Mouse (Mus musculus) heart, adult 2 months (tissue): Measurements from ENCODE around the gene Ccdc124. TPM values are rescaled to one million over a fixed set of nuclear protein-coding genes. Genes with fewer than 3 reads are reported as not detected.
"Not testable (repeated sequence)": the region's sequence is repeated elsewhere in the genome, so short reads cannot be mapped to it uniquely, and the experiment has no call there.

Experiments used
- DNase-seq, 2 experiments: peaks; one replicate each; pipeline ENCODE4 v3.0.0; 2021
- H3K27ac ChIP-seq: fragments of 200-600 bp; 2 replicates; pipeline ENCODE4 v1.8.1; 2022
- H3K27me3 ChIP-seq: fragments of 200-500 bp; 2 replicates; pipeline ENCODE4 v1.6.1; 2012; ENCODE audit warnings: mild to moderate bottlenecking, low read length, inconsistent platforms, mixed read lengths; ENCODE audit not compliant: control insufficient read depth, insufficient read depth
- H3K36me3 ChIP-seq: fragments of 200-500 bp; 2 replicates; pipeline ENCODE4 v1.6.1; 2012; ENCODE audit warnings: low read length, inconsistent platforms; ENCODE audit not compliant: control insufficient read depth, insufficient read depth
- H3K4me1 ChIP-seq: fragments of 200-500 bp; 2 replicates; pipeline ENCODE4 v1.6.1; 2011; ENCODE audit warnings: low read length; ENCODE audit not compliant: control insufficient read depth, insufficient read depth
- H3K4me3 ChIP-seq: fragments of 200-600 bp; 2 replicates; pipeline ENCODE4 v1.8.1; 2022
- H3K79me2 ChIP-seq: fragments of 200-500 bp; replicated peaks from 2 replicates; pipeline ENCODE4 v1.6.1; 2012; ENCODE audit warnings: mild to moderate bottlenecking, inconsistent platforms, low read length, moderate library complexity, mixed read lengths; ENCODE audit not compliant: control insufficient read depth, insufficient read depth
- H3K9ac ChIP-seq: fragments of 200-500 bp; 2 replicates; pipeline ENCODE4 v1.6.1; 2012; ENCODE audit warnings: low read depth, mild to moderate bottlenecking, control low read depth, inconsistent platforms, low read length, mixed read lengths
- CTCF ChIP-seq: fragments of 200-600 bp; IDR thresholded peaks from 2 replicates; pipeline ENCODE4 v1.8.1; 2022; ENCODE audit warnings: antibody characterized with exemption, mild to moderate bottlenecking, moderate library complexity
- EP300 ChIP-seq: fragments of 200-500 bp; IDR thresholded peaks from 2 replicates; pipeline ENCODE4 v1.6.1; 2011; ENCODE audit warnings: low read depth, low read length, control low read depth; ENCODE audit not compliant: insufficient read depth
- POLR2A ChIP-seq: fragments of 200-500 bp; IDR thresholded peaks from 2 replicates; pipeline ENCODE4 v1.6.1; 2011; ENCODE audit warnings: mild to moderate bottlenecking, low read depth, low read length, control low read depth; ENCODE audit not compliant: insufficient read depth
- WGBS: fragments of 180-500 bp; shearing (Covaris S2); methylation state at CpG from one replicate; pipeline ENCODE4 v1.1.7; 2018; 5-methylcytosine and 5-hydroxymethylcytosine counted together
- intact Hi-C: fragments of 180-260 bp; cut with DNase I; formaldehyde crosslinking; loops from one replicate; pipeline ENCODE4 v1.15.1; 2025
- polyA plus RNA-seq: library from polyadenylated mRNA; depleted of rRNA; stranded (reverse); fragments of >200 nt; gene quantifications from 2 replicates; pipeline ENCODE4 v1.2.3, GENCODE M21; 2012
- total RNA-seq, 2 experiments: library from RNA; stranded (reverse); gene quantifications; 2 replicates each; pipeline ENCODE4 v1.2.3; 2021

The Ccdc124 gene
- total and polyA plus RNA-seq, 3 experiments: 40.7 to 49.1 (median 44.6) TPM

DNA sequence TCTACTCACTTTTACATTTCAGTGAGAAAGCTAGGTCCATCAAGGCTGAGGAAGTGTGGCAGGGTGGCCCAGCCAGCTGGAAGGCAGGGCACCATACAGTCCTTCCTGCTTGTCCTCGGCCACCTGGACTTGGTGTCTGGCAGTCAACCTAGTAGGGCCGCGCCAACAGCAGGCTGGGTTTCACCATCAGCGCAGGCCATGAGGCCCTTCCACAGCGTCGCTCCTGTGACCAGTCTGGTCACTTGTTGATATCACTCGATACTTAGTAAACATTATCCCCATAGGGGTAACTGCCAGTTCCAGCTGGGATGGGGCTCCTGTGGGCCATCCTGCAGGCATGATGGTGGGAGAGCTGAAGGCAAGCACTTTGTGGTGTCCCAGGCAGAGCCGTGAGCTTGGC lies 42.2 kb downstream of the Ccdc124 start:
- H3K4me3 ChIP-seq: no peak overlapping the region
- WGBS: 79% methylated on average over 8 of the region's 8 CpGs
- TF ChIP-seq POLR2A: no peak
- no peak for TF ChIP-seq EP300
- no peak for TF ChIP-seq CTCF
- H3K27me3 ChIP-seq: no peaks in the 10 kb centered on the region
- no peaks in the 10 kb centered on the region for H3K79me2 ChIP-seq
- H3K27ac ChIP-seq: no peak overlapping the region
- intact Hi-C loops: no loop called here
- H3K9ac ChIP-seq: no peak overlapping the region; the same call in 1 of the 2 replicates
- H3K36me3 ChIP-seq: no peaks in the 10 kb centered on the region
- H3K4me1 ChIP-seq: peaks cover 5% of the 10 kb centered on the region
- no peak for DNase-seq

DNA sequence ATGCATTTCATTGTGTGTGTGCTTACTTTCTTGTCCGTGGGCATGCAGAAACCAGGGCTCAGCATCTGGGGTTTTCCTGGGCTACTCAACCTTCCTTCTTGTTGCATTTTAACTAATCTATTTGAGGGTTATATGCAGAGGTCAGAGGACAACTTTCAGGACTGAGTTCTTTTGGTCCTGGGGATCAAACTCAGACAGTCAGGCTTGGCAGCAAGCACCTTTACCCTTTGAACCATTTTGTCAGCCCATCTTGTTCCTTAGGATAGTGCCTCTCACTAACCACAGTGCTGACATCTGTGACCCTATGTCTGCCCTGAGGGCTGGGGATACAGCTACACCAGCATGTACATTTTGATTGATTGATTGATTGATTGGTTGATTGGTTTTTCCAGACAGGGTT lies 45.9 kb downstream of the Ccdc124 start:
- no peak for DNase-seq
- WGBS: 100% methylated on average over 1 of the region's 1 CpGs

DNA sequence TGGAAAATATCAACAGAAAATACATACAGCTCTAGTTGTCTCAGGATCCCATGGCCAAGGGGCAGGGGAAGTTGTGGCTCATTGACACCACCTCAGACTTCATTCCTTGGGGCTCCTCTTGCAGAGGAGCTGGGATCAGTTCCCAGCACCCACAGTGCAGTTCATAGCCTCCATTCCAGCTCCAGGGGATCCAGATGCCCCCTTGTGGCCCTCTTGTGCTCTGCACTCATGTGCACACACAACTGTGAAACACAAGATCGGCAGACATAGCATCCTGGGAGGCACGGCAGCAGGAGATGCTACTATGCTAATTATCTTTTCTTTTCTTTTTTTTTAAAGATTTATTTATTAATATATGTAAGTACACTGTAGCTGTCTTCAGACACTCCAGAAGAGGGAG lies 46.7 kb downstream of the Ccdc124 start:
- DNase-seq: no peak
- no peak overlapping the region for H3K4me3 ChIP-seq
- no peak overlapping the region for H3K27ac ChIP-seq
- no peaks in the 10 kb centered on the region for H3K36me3 ChIP-seq
- no peaks in the 10 kb centered on the region for H3K79me2 ChIP-seq
- intact Hi-C loops: no loop called here
- H3K27me3 ChIP-seq: no peaks in the 10 kb centered on the region
- TF ChIP-seq CTCF (peak; percentile 40), POLR2A (no peak)
- 96% methylated on average over 2 of the region's 2 CpGs for WGBS
- no peaks in the 10 kb centered on the region for H3K4me1 ChIP-seq
- no peak overlapping the region for H3K9ac ChIP-seq

More for the DNA sequence above, 45.9 kb downstream of the Ccdc124 start:
- no peak overlapping the region for H3K4me3 ChIP-seq
- no peak overlapping the region for H3K9ac ChIP-seq
- peaks cover 2% of the 10 kb centered on the region for H3K4me1 ChIP-seq
- no peaks in the 10 kb centered on the region for H3K36me3 ChIP-seq
- H3K27me3 ChIP-seq: no peaks in the 10 kb centered on the region
- no peak overlapping the region for H3K27ac ChIP-seq
- no peaks in the 10 kb centered on the region for H3K79me2 ChIP-seq
- TF ChIP-seq EP300: no peak
- no peak for TF ChIP-seq CTCF
- TF ChIP-seq POLR2A: no peak
- intact Hi-C loops: no loop called here

DNA sequence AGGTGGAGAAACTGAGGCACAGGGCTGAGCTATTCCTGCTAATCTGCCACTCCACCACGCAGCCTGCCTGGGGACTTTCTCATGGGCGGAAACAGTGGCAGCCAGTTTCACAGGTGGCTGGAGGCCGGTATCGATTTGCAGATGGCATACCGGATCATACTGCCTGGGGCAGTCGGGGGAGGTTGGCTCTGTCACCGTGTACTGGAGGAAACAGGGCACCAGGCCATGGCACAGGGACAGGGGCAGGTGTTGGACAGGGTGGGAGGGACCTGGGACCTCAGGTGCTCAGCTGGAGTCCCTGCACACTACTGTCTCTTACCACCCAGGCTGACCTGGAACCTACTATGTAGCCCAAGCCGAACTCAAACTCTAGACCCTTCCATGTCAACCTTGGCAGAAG lies 47.9 kb downstream of the Ccdc124 start:
- no peaks in the 10 kb centered on the region for H3K27me3 ChIP-seq
- no peak overlapping the region for H3K4me3 ChIP-seq
- H3K36me3 ChIP-seq: no peaks in the 10 kb centered on the region
- intact Hi-C loops: no loop called here
- H3K9ac ChIP-seq: no peak overlapping the region
- H3K79me2 ChIP-seq: no peaks in the 10 kb centered on the region
- no peak for TF ChIP-seq CTCF
- TF ChIP-seq EP300: no peak
- no peak for TF ChIP-seq POLR2A
- DNase-seq: no peak
- 81% methylated on average over 8 of the region's 8 CpGs for WGBS
- no peaks in the 10 kb centered on the region for H3K4me1 ChIP-seq
- no peak overlapping the region for H3K27ac ChIP-seq

DNA sequence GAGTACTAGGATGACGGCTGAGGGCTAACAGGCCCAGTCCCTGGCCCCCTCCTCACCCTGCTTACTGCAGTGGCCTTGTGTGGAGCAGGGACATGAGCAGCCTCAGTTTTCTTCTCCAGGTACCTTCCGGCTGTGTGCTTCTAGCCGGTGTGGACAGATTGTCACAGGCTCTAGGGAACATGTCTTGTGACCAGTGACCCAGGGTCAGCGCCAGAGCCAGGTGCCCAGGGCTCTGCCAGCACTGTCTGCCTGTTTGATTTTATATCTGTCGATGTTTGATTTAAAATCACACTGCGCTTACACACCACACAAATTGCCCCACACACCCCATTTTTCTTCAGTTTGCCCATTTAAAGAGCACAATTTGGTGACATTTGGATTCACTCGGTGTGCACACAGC lies 49.9 kb downstream of the Ccdc124 start:
- Histone ChIP-seq H3K9ac (no peak overlapping the region), H3K4me3 (no peak overlapping the region), H3K36me3 (no peaks in the 10 kb centered on the region), H3K79me2 (no peaks in the 10 kb centered on the region), H3K27ac (no peak overlapping the region), H3K4me1 (no peaks in the 10 kb centered on the region), H3K27me3 (no peaks in the 10 kb centered on the region)
- DNase-seq: no peak
- intact Hi-C loops: no loop called here
- WGBS: 87% methylated on average over 7 of the region's 7 CpGs
- TF ChIP-seq CTCF: no peak
- TF ChIP-seq POLR2A: no peak
- TF ChIP-seq EP300: no peak

DNA sequence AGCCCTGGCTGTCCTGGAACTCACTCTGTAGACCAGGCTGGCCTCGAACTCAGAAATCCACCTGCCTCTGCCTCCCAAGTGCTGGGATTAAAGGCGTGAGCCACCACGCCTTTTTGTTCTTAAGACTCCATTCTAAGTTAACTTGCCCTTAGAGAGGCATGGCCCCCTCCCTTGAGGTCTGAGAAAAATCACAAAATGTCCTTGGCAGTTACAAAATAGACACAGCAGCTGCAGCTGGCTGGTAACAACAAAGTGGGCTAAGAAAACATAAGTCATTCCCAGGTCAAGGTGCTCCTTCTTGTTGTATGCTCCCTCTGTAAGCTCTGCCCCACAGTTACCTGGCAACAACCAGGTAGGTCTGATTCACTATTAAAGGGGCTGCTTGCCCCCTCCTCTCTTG lies 51.1 kb downstream of the Ccdc124 start:
- 84% methylated on average over 3 of the region's 3 CpGs for WGBS
- intact Hi-C loops: not testable (repeated sequence)

More for the DNA sequence above, 51.1 kb downstream of the Ccdc124 start:
- not testable (repeated sequence) for DNase-seq, H3K36me3 ChIP-seq, H3K27ac ChIP-seq, H3K79me2 ChIP-seq, H3K4me1 ChIP-seq, H3K27me3 ChIP-seq, H3K4me3 ChIP-seq, H3K9ac ChIP-seq
